Mouse (Mus musculus): ENCODE results near the gene 4921536K21Rik. TPM values are rescaled to one million over a fixed set of nuclear protein-coding genes. Genes with fewer than 3 reads are reported as not detected.
"Not testable (repeated sequence)": the region's sequence is repeated elsewhere in the genome, so short reads cannot be mapped to it uniquely, and the experiment has no call there.

Gene 4921536K21Rik
- total RNA-seq, 1 experiment from 2014 or later = 0.47 TPM

- ATAC-seq (ENCODE audit: extremely low read depth, insufficient number of reproducible peaks, low FRiP score, poor library complexity, severe bottlenecking) = no peak
These were observed 17.4 kb upstream of the 4921536K21Rik start for GRCm38 (mm10) chr11:3912100-3912874.

GRCm38 (mm10) chr11:3911440-3911839 lies 16.5 kb upstream of the 4921536K21Rik start:
- ATAC-seq (ENCODE audit: extremely low read depth, insufficient number of reproducible peaks, low FRiP score, poor library complexity, severe bottlenecking) = not testable (repeated sequence)

GRCm38 (mm10) chr11:3910513-3911310 lies 15.8 kb upstream of the 4921536K21Rik start:
- no peak for ATAC-seq (ENCODE audit: extremely low read depth, insufficient number of reproducible peaks, low FRiP score, poor library complexity, severe bottlenecking)

- ATAC-seq (ENCODE audit: extremely low read depth, insufficient number of reproducible peaks, low FRiP score, poor library complexity, severe bottlenecking) = no peak
These were observed 14.3 kb upstream of the 4921536K21Rik start for GRCm38 (mm10) chr11:3909236-3909635.

GRCm38 (mm10) chr11:3905446-3905845 lies 10.5 kb upstream of the 4921536K21Rik start:
- ATAC-seq (ENCODE audit: extremely low read depth, insufficient number of reproducible peaks, low FRiP score, poor library complexity, severe bottlenecking) = no peak

- ATAC-seq (ENCODE audit: extremely low read depth, insufficient number of reproducible peaks, low FRiP score, poor library complexity, severe bottlenecking) = no peak
These were observed 9.8 kb upstream of the 4921536K21Rik start for GRCm38 (mm10) chr11:3904673-3905072.

- no peak for ATAC-seq (ENCODE audit: extremely low read depth, insufficient number of reproducible peaks, low FRiP score, poor library complexity, severe bottlenecking)
These were observed 8.1 kb upstream of the 4921536K21Rik start for GRCm38 (mm10) chr11:3903046-3903445.

GRCm38 (mm10) chr11:3902516-3902915 lies 7.6 kb upstream of the 4921536K21Rik start:
- ATAC-seq (ENCODE audit: extremely low read depth, insufficient number of reproducible peaks, low FRiP score, poor library complexity, severe bottlenecking) = no peak

- no peak for ATAC-seq (ENCODE audit: extremely low read depth, insufficient number of reproducible peaks, low FRiP score, poor library complexity, severe bottlenecking)
These were observed 5.4 kb upstream of the 4921536K21Rik start for GRCm38 (mm10) chr11:3900296-3900695.

- ATAC-seq (ENCODE audit: extremely low read depth, insufficient number of reproducible peaks, low FRiP score, poor library complexity, severe bottlenecking) = no peak
These were observed 1.0 kb upstream of the 4921536K21Rik start for GRCm38 (mm10) chr11:3895933-3896332.

- ATAC-seq (ENCODE audit: extremely low read depth, insufficient number of reproducible peaks, low FRiP score, poor library complexity, severe bottlenecking) = no peak
These were observed 560 bp upstream of the 4921536K21Rik start for GRCm38 (mm10) chr11:3895458-3895857.

GRCm38 (mm10) chr11:3893970-3894369 lies 928 bp downstream of the 4921536K21Rik start:
- no peak for ATAC-seq (ENCODE audit: extremely low read depth, insufficient number of reproducible peaks, low FRiP score, poor library complexity, severe bottlenecking)

- ATAC-seq (ENCODE audit: extremely low read depth, insufficient number of reproducible peaks, low FRiP score, poor library complexity, severe bottlenecking) = no peak
These were observed 7.6 kb downstream of the 4921536K21Rik start for GRCm38 (mm10) chr11:3887331-3887730.

- no peak for ATAC-seq (ENCODE audit: extremely low read depth, insufficient number of reproducible peaks, low FRiP score, poor library complexity, severe bottlenecking)
These were observed 11.2 kb downstream of the 4921536K21Rik start for GRCm38 (mm10) chr11:3883711-3884110.

- peak; percentile 70 for ATAC-seq (ENCODE audit: extremely low read depth, insufficient number of reproducible peaks, low FRiP score, poor library complexity, severe bottlenecking)
These were observed 15.1 kb downstream of the 4921536K21Rik start for GRCm38 (mm10) chr11:3879836-3880235.

GRCm38 (mm10) chr11:3878660-3879059 lies 16.2 kb downstream of the 4921536K21Rik start:
- no peak for ATAC-seq (ENCODE audit: extremely low read depth, insufficient number of reproducible peaks, low FRiP score, poor library complexity, severe bottlenecking)

GRCm38 (mm10) chr11:3876419-3876818 lies 18.5 kb downstream of the 4921536K21Rik start:
- ATAC-seq (ENCODE audit: extremely low read depth, insufficient number of reproducible peaks, low FRiP score, poor library complexity, severe bottlenecking) = no peak

- no peak for ATAC-seq (ENCODE audit: extremely low read depth, insufficient number of reproducible peaks, low FRiP score, poor library complexity, severe bottlenecking)
These were observed 30.6 kb downstream of the 4921536K21Rik start for GRCm38 (mm10) chr11:3864343-3864742.

GRCm38 (mm10) chr11:3863454-3864112 lies 31.3 kb downstream of the 4921536K21Rik start, which contains the start of gene Osbp2:
Osbp2 (minus strand) TSS chr11:3863903.
- peak; percentile 65 for ATAC-seq (ENCODE audit: extremely low read depth, insufficient number of reproducible peaks, low FRiP score, poor library complexity, severe bottlenecking)
